Comparison of ENCODE assay signal across 24 mouse cellular contexts in the genomic region with DNA sequence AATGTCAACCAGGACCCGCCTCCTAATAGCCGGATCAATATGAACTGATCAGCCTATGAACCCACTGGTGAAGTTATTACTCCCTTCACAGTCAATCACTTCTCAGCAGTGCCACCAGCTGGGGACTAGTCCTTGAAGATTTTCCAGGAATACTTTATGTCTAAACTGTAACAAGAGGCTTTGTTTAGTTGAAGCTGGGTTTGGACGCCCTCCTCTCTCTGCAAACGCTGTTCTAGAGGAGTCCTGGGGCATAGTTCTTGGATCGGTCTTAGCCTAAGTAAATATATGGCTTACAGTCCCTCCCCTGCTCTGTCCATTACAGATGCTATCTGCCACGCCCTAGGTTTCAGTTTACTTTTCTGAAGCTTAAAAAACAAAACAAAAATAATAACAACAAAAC.
DNase-seq lines count a peak whose midpoint lies in the region; ATAC-seq and TF ChIP-seq lines count a peak whose summit lies in the region.
"Had no signal": no experiment of that assay in that cellular context is flagged by ENCODE, and none has a peak within 500 bp of the region (broad histone marks: within the 10 kb centered on the region; RNA-seq: fewer than 3 reads in every experiment).

No protein-coding gene starts in this region.

- H3K4me3 ChIP-seq in kidney, postnatal 0 days (replicated peaks; ENCODE audit: low read depth, low read length): no peak overlapping the region
- H3K4me3 ChIP-seq in midbrain, embryonic 11.5 days (ENCODE audit: low read depth, low read length): no peak overlapping the region
- no peak overlapping the region for H3K4me3 ChIP-seq in midbrain, embryonic 15.5 days
- H3K4me3 ChIP-seq in stomach, postnatal 0 days (ENCODE audit: low read depth, low read length): no peak overlapping the region
- H3K4me3 ChIP-seq: forebrain, embryonic 10.5 days; heart, adult 2 months; heart, embryonic 13.5 days; hindbrain, embryonic 13.5 days; liver, embryonic 15.5 days; neural tube, embryonic 15.5 days had no signal

- H3K27me3 ChIP-seq in kidney, postnatal 0 days (ENCODE audit: insufficient read depth, low read length): no peaks in the 10 kb centered on the region
- H3K27me3 ChIP-seq in midbrain, embryonic 11.5 days (ENCODE audit: control insufficient read depth, insufficient read depth, low read length): no peaks in the 10 kb centered on the region
- no peaks in the 10 kb centered on the region for H3K27me3 ChIP-seq in midbrain, embryonic 15.5 days (replicated peaks)
- no peaks in the 10 kb centered on the region for H3K27me3 ChIP-seq in stomach, postnatal 0 days (ENCODE audit: control insufficient read depth, insufficient read depth, low read length)
- H3K27me3 ChIP-seq: heart, embryonic 13.5 days; hindbrain, embryonic 13.5 days; liver, embryonic 15.5 days; neural tube, embryonic 15.5 days had no signal

- 49% methylated on average over 6 of the region's 6 CpGs for WGBS in kidney, postnatal 0 days
- WGBS in midbrain, embryonic 11.5 days: 73% methylated on average over 6 of the region's 6 CpGs
- WGBS in midbrain, embryonic 15.5 days: 73% methylated on average over 6 of the region's 6 CpGs
- WGBS in stomach, postnatal 0 days: 35% methylated on average over 6 of the region's 6 CpGs

- no peak for TF ChIP-seq EP300 in stomach, postnatal 0 days (optimal IDR thresholded peaks at IDR 0.05)

- no peaks in the 10 kb centered on the region for H3K9me3 ChIP-seq in kidney, postnatal 0 days (replicated peaks; ENCODE audit: low read length)
- H3K9me3 ChIP-seq in midbrain, embryonic 11.5 days (ENCODE audit: control insufficient read depth, low read length): no peaks in the 10 kb centered on the region
- H3K9me3 ChIP-seq in midbrain, embryonic 15.5 days: no peaks in the 10 kb centered on the region
- H3K9me3 ChIP-seq in stomach, postnatal 0 days (ENCODE audit: control insufficient read depth, low read length): no peaks in the 10 kb centered on the region
- H3K9me3 ChIP-seq: forebrain, embryonic 10.5 days; heart, embryonic 13.5 days; hindbrain, embryonic 13.5 days; liver, embryonic 15.5 days; neural tube, embryonic 15.5 days had no signal

- H3K4me1 ChIP-seq in kidney, postnatal 0 days (replicated peaks; ENCODE audit: insufficient read depth, low read length): peaks cover 9% of the 10 kb centered on the region; the same call in 1 of the 2 replicates
- peaks cover 7% of the 10 kb centered on the region for H3K4me1 ChIP-seq in midbrain, embryonic 11.5 days (ENCODE audit: control insufficient read depth, insufficient read depth, low read length)
- H3K4me1 ChIP-seq in midbrain, embryonic 15.5 days: peaks cover 14% of the 10 kb centered on the region
- H3K4me1 ChIP-seq in stomach, postnatal 0 days (replicated peaks; ENCODE audit: control insufficient read depth, insufficient read depth): 0 out of 2 replicates have a peak, but pooled peaks cover 3% of the 10 kb centered on the region
- H3K4me1 ChIP-seq: liver, embryonic 15.5 days had no signal

- H3K36me3 ChIP-seq in kidney, postnatal 0 days (ENCODE audit: insufficient read depth, low read length): no peaks in the 10 kb centered on the region
- no peaks in the 10 kb centered on the region for H3K36me3 ChIP-seq in midbrain, embryonic 11.5 days (ENCODE audit: control insufficient read depth, insufficient read depth, low read length)
- H3K36me3 ChIP-seq in midbrain, embryonic 15.5 days (replicated peaks): no peaks in the 10 kb centered on the region
- no peaks in the 10 kb centered on the region for H3K36me3 ChIP-seq in stomach, postnatal 0 days (ENCODE audit: control insufficient read depth, insufficient read depth, low read length)
- H3K36me3 ChIP-seq: forebrain, embryonic 10.5 days; heart, embryonic 13.5 days; liver, embryonic 15.5 days; neural tube, embryonic 15.5 days had no signal

- DNase-seq in adrenal gland, adult 2 months: peak; percentile 6
- no peak for DNase-seq in adrenal gland, postnatal 10 days
- peak; percentile 40 for DNase-seq in kidney, postnatal 0 days (ENCODE audit: low spot score)
- no peak for DNase-seq in kidney, postnatal 10 days
- no peak for DNase-seq in midbrain, embryonic 11.5 days (ENCODE audit: low spot score, missing footprints)
- no peak for DNase-seq in stomach, postnatal 0 days (ENCODE audit: low spot score)
- DNase-seq in layer of hippocampus, adult 11-12 months (ENCODE audit: low spot score): no peak
- DNase-seq: adrenal gland, postnatal 14 days; cerebellum, adult 8-10 months; cerebellum, postnatal 36 days; gastrocnemius, postnatal 36 days; heart, adult 2 months; heart, postnatal 14 days; kidney, postnatal 4 days; left cerebral cortex, postnatal 4 days; liver had no signal

- no peak overlapping the region for H3K9ac ChIP-seq in kidney, postnatal 0 days (ENCODE audit: low read depth, low read length)
- no peak overlapping the region for H3K9ac ChIP-seq in midbrain, embryonic 11.5 days (ENCODE audit: low read length)
- H3K9ac ChIP-seq in midbrain, embryonic 15.5 days: no peak overlapping the region
- no peak overlapping the region for H3K9ac ChIP-seq in stomach, postnatal 0 days (ENCODE audit: low read length)
- H3K9ac ChIP-seq: heart, embryonic 13.5 days; hindbrain, embryonic 13.5 days; liver, embryonic 15.5 days; neural tube, embryonic 15.5 days had no signal

- H3K27ac ChIP-seq in kidney, postnatal 0 days: no peak overlapping the region
- H3K27ac ChIP-seq in midbrain, embryonic 11.5 days (ENCODE audit: low read depth, low read length): no peak overlapping the region
- H3K27ac ChIP-seq in midbrain, embryonic 15.5 days: no peak overlapping the region
- no peak overlapping the region for H3K27ac ChIP-seq in stomach, postnatal 0 days (replicated peaks)
- H3K27ac ChIP-seq: forebrain, embryonic 10.5 days; heart, adult 2 months; heart, embryonic 13.5 days; hindbrain, embryonic 13.5 days; liver, embryonic 15.5 days; neural tube, embryonic 15.5 days had no signal

- ATAC-seq in kidney, postnatal 0 days (replicated peaks; ENCODE audit: low FRiP score, low read depth): no peak
- ATAC-seq in midbrain, embryonic 11.5 days (ENCODE audit: low FRiP score): peak; percentile 42; the same call in 1 of the 2 replicates
- no peak for ATAC-seq in midbrain, embryonic 15.5 days (replicated peaks)
- ATAC-seq in stomach, postnatal 0 days (ENCODE audit: low FRiP score, low TSS enrichment): no peak
- ATAC-seq: activated CD4-positive, CD25-positive, alpha-beta regulatory T cell, adult 4 months; inflammation-experienced regulatory T-cells, adult 6 months had no signal

- H3K4me2 ChIP-seq in kidney, postnatal 0 days (ENCODE audit: low read length): no peak overlapping the region
- H3K4me2 ChIP-seq in midbrain, embryonic 11.5 days: no peak overlapping the region
- H3K4me2 ChIP-seq in midbrain, embryonic 15.5 days: no peak overlapping the region
- H3K4me2 ChIP-seq in stomach, postnatal 0 days (replicated peaks; ENCODE audit: low read depth): no peak overlapping the region
- H3K4me2 ChIP-seq: heart, embryonic 13.5 days; hindbrain, embryonic 13.5 days; liver, embryonic 15.5 days; neural tube, embryonic 15.5 days had no signal

- 0 out of 2 replicates have a peak, but pooled peaks have one; percentile 13 for TF ChIP-seq CTCF in kidney, postnatal 0 days (IDR thresholded peaks at IDR 0.05; ENCODE audit: low read depth)
- peak; percentile 44 for TF ChIP-seq CTCF in stomach, postnatal 0 days (IDR thresholded peaks at IDR 0.05; ENCODE audit: low read depth)

Comparison
In these comparisons a context has a peak if more than half of its experiments do, and no peak if none do; other contexts are left out.
1. DNase-seq: peak in adrenal gland, adult 2 months (single experiment) and kidney, postnatal 0 days (single experiment); none in adrenal gland, postnatal 10 days (single experiment), kidney, postnatal 10 days (single experiment), midbrain, embryonic 11.5 days (single experiment), stomach, postnatal 0 days (single experiment) and layer of hippocampus, adult 11-12 months (single experiment).